Mouse (Mus musculus): ENCODE measurements at regions not wholly inside any gene's neighbourhood (a gene's known extent, or its start where the extent isn't known, plus 50 kb on each side); places are given as distances from the start of the nearest gene placed in this dataset.
A peak's percentile ranks its signal among the peaks of the same experiment; 100 is the strongest.

GRCm38 (mm10) chr14:100792094-100792493 is 408.0 kb downstream of the Prr30 start:
- H3K27ac ChIP-seq (ENCODE audit: low read length): no peak overlapping the region

GRCm38 (mm10) chr14:100781882-100782281 is 418.2 kb downstream of the Prr30 start:
- no peaks in the 10 kb centered on the region for H3K4me1 ChIP-seq (ENCODE audit: control insufficient read depth, low read depth, low read length)
- WGBS (ENCODE audit: insufficient replicate concordance): 52% methylated on average over 3 of the region's 3 CpGs
- H3K27me3 ChIP-seq (ENCODE audit: control insufficient read depth, insufficient read depth, low read depth, low read length): no peaks in the 10 kb centered on the region
- no peak for ATAC-seq (ENCODE audit: low read depth)
- H3K9ac ChIP-seq (ENCODE audit: low read depth, low read length): no peak overlapping the region
- no peak overlapping the region for H3K4me2 ChIP-seq (ENCODE audit: low read depth, low read length)
- H3K27ac ChIP-seq (ENCODE audit: low read length): no peak overlapping the region
- no peaks in the 10 kb centered on the region for H3K9me3 ChIP-seq (replicated peaks; ENCODE audit: control insufficient read depth, low read length)
- no peaks in the 10 kb centered on the region for H3K36me3 ChIP-seq (ENCODE audit: control insufficient read depth, insufficient read depth)
- H3K4me3 ChIP-seq (ENCODE audit: low read depth, low read length): no peak overlapping the region

More at GRCm38 (mm10) chr14:100792094-100792493, 408.0 kb downstream of the Prr30 start:
- no peak for ATAC-seq (ENCODE audit: low read depth)
- 62% methylated on average over 4 of the region's 4 CpGs for WGBS (ENCODE audit: insufficient replicate concordance)
- Histone ChIP-seq H3K4me2 (ENCODE audit: low read depth, low read length) (no peak overlapping the region), H3K4me1 (ENCODE audit: control insufficient read depth, low read depth, low read length) (no peaks in the 10 kb centered on the region), H3K27me3 (ENCODE audit: control insufficient read depth, insufficient read depth, low read depth, low read length) (no peaks in the 10 kb centered on the region), H3K36me3 (ENCODE audit: control insufficient read depth, insufficient read depth) (no peaks in the 10 kb centered on the region), H3K4me3 (ENCODE audit: low read depth, low read length) (no peak overlapping the region), H3K9me3 (replicated peaks; ENCODE audit: control insufficient read depth, low read length) (no peaks in the 10 kb centered on the region), H3K9ac (ENCODE audit: low read depth, low read length) (no peak overlapping the region)

GRCm38 (mm10) chr14:100753951-100754350 is 446.2 kb downstream of the Prr30 start:
- Histone ChIP-seq H3K27me3 (ENCODE audit: control insufficient read depth, insufficient read depth, low read depth, low read length) (no peaks in the 10 kb centered on the region), H3K27ac (ENCODE audit: low read length) (no peak overlapping the region), H3K4me1 (ENCODE audit: control insufficient read depth, low read depth, low read length) (no peaks in the 10 kb centered on the region), H3K9me3 (replicated peaks; ENCODE audit: control insufficient read depth, low read length) (no peaks in the 10 kb centered on the region), H3K36me3 (ENCODE audit: control insufficient read depth, insufficient read depth) (no peaks in the 10 kb centered on the region), H3K9ac (ENCODE audit: low read depth, low read length) (no peak overlapping the region), H3K4me2 (ENCODE audit: low read depth, low read length) (no peak overlapping the region), H3K4me3 (ENCODE audit: low read depth, low read length) (no peak overlapping the region)
- ATAC-seq (ENCODE audit: low read depth): no peak
- WGBS (ENCODE audit: insufficient replicate concordance): 22% methylated on average over 2 of the region's 2 CpGs

GRCm38 (mm10) chr14:100752746-100753145 is 447.4 kb downstream of the Prr30 start:
- no peak for ATAC-seq (ENCODE audit: low read depth)
- Histone ChIP-seq H3K36me3 (ENCODE audit: control insufficient read depth, insufficient read depth) (no peaks in the 10 kb centered on the region), H3K27me3 (ENCODE audit: control insufficient read depth, insufficient read depth, low read depth, low read length) (no peaks in the 10 kb centered on the region), H3K4me3 (ENCODE audit: low read depth, low read length) (no peak overlapping the region), H3K9me3 (replicated peaks; ENCODE audit: control insufficient read depth, low read length) (no peaks in the 10 kb centered on the region), H3K9ac (ENCODE audit: low read depth, low read length) (no peak overlapping the region), H3K27ac (ENCODE audit: low read length) (no peak overlapping the region), H3K4me1 (ENCODE audit: control insufficient read depth, low read depth, low read length) (no peaks in the 10 kb centered on the region), H3K4me2 (ENCODE audit: low read depth, low read length) (no peak overlapping the region)
- WGBS (ENCODE audit: insufficient replicate concordance): 55% methylated on average over 10 of the region's 10 CpGs

- peak overlapping the region; percentile 57 for H3K4me2 ChIP-seq (ENCODE audit: low read depth, low read length)
- H3K27me3 ChIP-seq (ENCODE audit: control insufficient read depth, insufficient read depth, low read depth, low read length): no peaks in the 10 kb centered on the region
- H3K9ac ChIP-seq (ENCODE audit: low read depth, low read length): peak overlapping the region; percentile 39; the same call in 1 of the 2 replicates
- WGBS (ENCODE audit: insufficient replicate concordance): 12% methylated on average over 19 of the region's 19 CpGs
- no peak overlapping the region for H3K27ac ChIP-seq (ENCODE audit: low read length)
- no peaks in the 10 kb centered on the region for H3K9me3 ChIP-seq (replicated peaks; ENCODE audit: control insufficient read depth, low read length)
- ATAC-seq (ENCODE audit: low read depth): peak; percentile 78
- no peaks in the 10 kb centered on the region for H3K4me1 ChIP-seq (ENCODE audit: control insufficient read depth, low read depth, low read length)
- peak overlapping the region; percentile 41 for H3K4me3 ChIP-seq (ENCODE audit: low read depth, low read length)
- no peaks in the 10 kb centered on the region for H3K36me3 ChIP-seq (ENCODE audit: control insufficient read depth, insufficient read depth)
Measured at GRCm38 (mm10) chr14:100749737-100750541, 450.2 kb downstream of the Prr30 start.

- Histone ChIP-seq H3K27ac (ENCODE audit: low read length) (no peak overlapping the region), H3K9me3 (replicated peaks; ENCODE audit: control insufficient read depth, low read length) (no peaks in the 10 kb centered on the region; the same call in 1 of the 2 replicates), H3K4me3 (ENCODE audit: low read depth, low read length) (no peak overlapping the region), H3K4me1 (ENCODE audit: control insufficient read depth, low read depth, low read length) (no peaks in the 10 kb centered on the region), H3K36me3 (ENCODE audit: control insufficient read depth, insufficient read depth) (no peaks in the 10 kb centered on the region), H3K4me2 (ENCODE audit: low read depth, low read length) (no peak overlapping the region), H3K9ac (ENCODE audit: low read depth, low read length) (no peak overlapping the region), H3K27me3 (ENCODE audit: control insufficient read depth, insufficient read depth, low read depth, low read length) (no peaks in the 10 kb centered on the region)
- no peak for ATAC-seq (ENCODE audit: low read depth)
- 55% methylated on average over 4 of the region's 4 CpGs for WGBS (ENCODE audit: insufficient replicate concordance)
Measured at GRCm38 (mm10) chr14:100735276-100735675, 450.8 kb upstream of the Klf12 start.

- Histone ChIP-seq H3K27me3 (ENCODE audit: control insufficient read depth, insufficient read depth, low read depth, low read length) (no peaks in the 10 kb centered on the region), H3K27ac (ENCODE audit: low read length) (no peak overlapping the region), H3K36me3 (ENCODE audit: control insufficient read depth, insufficient read depth) (no peaks in the 10 kb centered on the region), H3K9ac (ENCODE audit: low read depth, low read length) (no peak overlapping the region), H3K9me3 (replicated peaks; ENCODE audit: control insufficient read depth, low read length) (no peaks in the 10 kb centered on the region), H3K4me2 (ENCODE audit: low read depth, low read length) (no peak overlapping the region), H3K4me3 (ENCODE audit: low read depth, low read length) (no peak overlapping the region), H3K4me1 (ENCODE audit: control insufficient read depth, low read depth, low read length) (no peaks in the 10 kb centered on the region)
- 61% methylated on average over 4 of the region's 4 CpGs for WGBS (ENCODE audit: insufficient replicate concordance)
- no peak for ATAC-seq (ENCODE audit: low read depth)
Measured at GRCm38 (mm10) chr14:100728433-100728832, 444.0 kb upstream of the Klf12 start.

- no peaks in the 10 kb centered on the region for H3K27me3 ChIP-seq (ENCODE audit: control insufficient read depth, insufficient read depth, low read depth, low read length)
- H3K36me3 ChIP-seq (ENCODE audit: control insufficient read depth, insufficient read depth): no peaks in the 10 kb centered on the region
- no peaks in the 10 kb centered on the region for H3K4me1 ChIP-seq (ENCODE audit: control insufficient read depth, low read depth, low read length)
- no peak overlapping the region for H3K27ac ChIP-seq (ENCODE audit: low read length)
- H3K4me2 ChIP-seq (ENCODE audit: low read depth, low read length): no peak overlapping the region
- H3K9ac ChIP-seq (ENCODE audit: low read depth, low read length): no peak overlapping the region
- 61% methylated on average over 2 of the region's 2 CpGs for WGBS (ENCODE audit: insufficient replicate concordance)
- no peak overlapping the region for H3K4me3 ChIP-seq (ENCODE audit: low read depth, low read length)
- H3K9me3 ChIP-seq (replicated peaks; ENCODE audit: control insufficient read depth, low read length): no peaks in the 10 kb centered on the region
- no peak for ATAC-seq (ENCODE audit: low read depth)
Measured at GRCm38 (mm10) chr14:100727701-100728100, 443.2 kb upstream of the Klf12 start.

GRCm38 (mm10) chr14:100724962-100725361 is 440.5 kb upstream of the Klf12 start:
- no peaks in the 10 kb centered on the region for H3K9me3 ChIP-seq (replicated peaks; ENCODE audit: control insufficient read depth, low read length)
- no peak overlapping the region for H3K4me2 ChIP-seq (ENCODE audit: low read depth, low read length)
- ATAC-seq (ENCODE audit: low read depth): no peak
- H3K4me3 ChIP-seq (ENCODE audit: low read depth, low read length): no peak overlapping the region
- H3K9ac ChIP-seq (ENCODE audit: low read depth, low read length): no peak overlapping the region
- no peaks in the 10 kb centered on the region for H3K27me3 ChIP-seq (ENCODE audit: control insufficient read depth, insufficient read depth, low read depth, low read length)
- WGBS (ENCODE audit: insufficient replicate concordance): 62% methylated on average over 8 of the region's 8 CpGs
- H3K36me3 ChIP-seq (ENCODE audit: control insufficient read depth, insufficient read depth): no peaks in the 10 kb centered on the region
- no peak overlapping the region for H3K27ac ChIP-seq (ENCODE audit: low read length)
- no peaks in the 10 kb centered on the region for H3K4me1 ChIP-seq (ENCODE audit: control insufficient read depth, low read depth, low read length)
